Mouse (Mus musculus): ENCODE data around the gene Ets2. TPM values are rescaled to one million over a fixed set of nuclear protein-coding genes. Genes with fewer than 3 reads are reported as not detected.

The Ets2 gene
- polyA plus RNA-seq, 1 experiment from 2014 or later = 72.3 TPM

DNA sequence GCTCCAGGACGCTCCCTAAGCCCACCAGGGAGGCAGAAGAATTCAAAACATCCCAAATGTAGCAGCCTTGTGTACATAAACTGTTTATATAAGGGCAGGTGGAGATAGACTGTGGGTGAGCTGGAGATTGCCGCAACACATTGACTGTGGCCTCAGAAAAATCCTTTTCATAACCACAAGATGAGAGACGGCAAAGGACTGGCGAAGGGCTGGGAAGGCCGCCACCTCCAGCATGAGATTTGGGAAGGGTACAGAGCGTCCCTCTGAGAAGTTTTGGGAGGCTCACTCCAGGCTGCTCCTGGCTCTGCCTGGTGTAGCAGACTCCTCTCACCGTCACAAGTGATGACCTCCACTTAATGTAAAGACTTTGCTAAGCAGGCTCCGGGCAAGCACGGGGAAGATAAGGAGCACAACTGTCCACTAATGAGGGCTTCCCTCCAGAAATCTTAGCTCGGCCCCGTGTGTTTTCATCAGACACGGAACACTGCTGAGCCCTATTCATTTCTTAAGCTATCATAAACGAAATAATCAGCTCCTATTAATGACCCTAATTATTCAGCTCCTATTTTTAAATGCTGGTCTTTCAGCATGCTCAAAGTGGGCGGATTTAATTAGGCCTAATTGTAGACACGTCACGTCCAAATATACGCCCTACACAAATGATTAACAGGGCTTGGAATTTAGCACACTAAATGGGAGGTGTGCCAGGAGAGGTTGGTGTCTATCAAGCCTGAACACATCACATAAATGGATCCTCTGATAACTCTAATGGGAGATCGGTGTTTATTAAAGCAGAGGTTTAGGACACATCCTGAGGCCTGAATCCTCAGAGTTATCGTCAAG, 33.5 kb upstream of the Ets2 start:
- no peak overlapping the region for H3K9ac ChIP-seq
- no peaks in the 10 kb centered on the region for H3K9me3 ChIP-seq
- no peaks in the 10 kb centered on the region for H3K27me3 ChIP-seq
- H3K4me3 ChIP-seq = no peak overlapping the region
- no peak for ATAC-seq (ENCODE audit: insufficient number of reproducible peaks, insufficient read depth, low FRiP score, low TSS enrichment)
- no peak overlapping the region for H3K4me2 ChIP-seq (replicated peaks)
- peak overlapping the region; percentile 41; the same call in 1 of the 2 replicates for H3K27ac ChIP-seq
- peaks cover 25% of the 10 kb centered on the region for H3K4me1 ChIP-seq
- WGBS = 61% methylated on average over 19 of the region's 19 CpGs
- no peaks in the 10 kb centered on the region for H3K36me3 ChIP-seq

GRCm38 (mm10) chr16:95674452-95674921, 27.4 kb upstream of the Ets2 start:
- Histone ChIP-seq H3K9ac (no peak overlapping the region), H3K36me3 (no peaks in the 10 kb centered on the region), H3K4me2 (replicated peaks) (peak overlapping the region; percentile 24), H3K27ac (peak overlapping the region; percentile 70), H3K27me3 (no peaks in the 10 kb centered on the region), H3K4me3 (no peak overlapping the region), H3K9me3 (no peaks in the 10 kb centered on the region), H3K4me1 (peaks cover 16% of the 10 kb centered on the region)
- no peak; the same call in 1 of the 2 replicates for ATAC-seq (ENCODE audit: insufficient number of reproducible peaks, insufficient read depth, low FRiP score, low TSS enrichment)
- WGBS = 27% methylated on average over 5 of the region's 5 CpGs

DNA sequence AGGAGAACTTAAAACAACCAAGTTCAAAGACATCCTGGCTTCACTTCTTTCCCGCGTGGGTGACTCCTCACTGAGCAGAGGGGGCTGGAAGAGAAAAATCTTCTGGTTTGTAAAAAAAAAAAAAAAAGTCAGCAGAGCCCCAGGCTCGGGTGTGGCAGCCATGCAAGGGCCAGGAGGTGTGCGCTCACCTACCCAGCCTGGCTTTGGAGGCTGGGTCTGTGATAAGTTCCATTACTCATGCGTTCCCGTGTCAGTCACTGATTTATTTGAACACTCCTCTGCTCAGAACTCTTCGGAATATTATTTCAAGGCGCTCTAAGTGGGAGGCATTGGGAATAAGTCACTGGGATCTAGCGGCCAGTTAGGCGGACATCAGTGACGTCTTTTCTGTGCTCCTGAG, 26.7 kb upstream of the Ets2 start:
- ATAC-seq (ENCODE audit: insufficient number of reproducible peaks, insufficient read depth, low FRiP score, low TSS enrichment) = no peak
- H3K4me2 ChIP-seq (replicated peaks) = no peak overlapping the region
- H3K9ac ChIP-seq = no peak overlapping the region
- no peak overlapping the region for H3K4me3 ChIP-seq
- no peaks in the 10 kb centered on the region for H3K27me3 ChIP-seq
- 56% methylated on average over 11 of the region's 11 CpGs for WGBS
- peaks cover 16% of the 10 kb centered on the region for H3K4me1 ChIP-seq
- H3K27ac ChIP-seq = 0 out of 2 replicates have a peak overlapping the region, but pooled peaks have one; percentile 36
- H3K36me3 ChIP-seq = no peaks in the 10 kb centered on the region
- H3K9me3 ChIP-seq = no peaks in the 10 kb centered on the region

- 69% methylated on average over 3 of the region's 3 CpGs for WGBS
- Histone ChIP-seq H3K9ac (no peak overlapping the region), H3K4me2 (replicated peaks) (no peak overlapping the region), H3K36me3 (no peaks in the 10 kb centered on the region), H3K27ac (no peak overlapping the region), H3K9me3 (no peaks in the 10 kb centered on the region), H3K4me1 (peaks cover 16% of the 10 kb centered on the region), H3K4me3 (no peak overlapping the region), H3K27me3 (no peaks in the 10 kb centered on the region)
- ATAC-seq (ENCODE audit: insufficient number of reproducible peaks, insufficient read depth, low FRiP score, low TSS enrichment) = no peak
These were observed 25.2 kb upstream of the Ets2 start for GRCm38 (mm10) chr16:95676668-95677067.

DNA sequence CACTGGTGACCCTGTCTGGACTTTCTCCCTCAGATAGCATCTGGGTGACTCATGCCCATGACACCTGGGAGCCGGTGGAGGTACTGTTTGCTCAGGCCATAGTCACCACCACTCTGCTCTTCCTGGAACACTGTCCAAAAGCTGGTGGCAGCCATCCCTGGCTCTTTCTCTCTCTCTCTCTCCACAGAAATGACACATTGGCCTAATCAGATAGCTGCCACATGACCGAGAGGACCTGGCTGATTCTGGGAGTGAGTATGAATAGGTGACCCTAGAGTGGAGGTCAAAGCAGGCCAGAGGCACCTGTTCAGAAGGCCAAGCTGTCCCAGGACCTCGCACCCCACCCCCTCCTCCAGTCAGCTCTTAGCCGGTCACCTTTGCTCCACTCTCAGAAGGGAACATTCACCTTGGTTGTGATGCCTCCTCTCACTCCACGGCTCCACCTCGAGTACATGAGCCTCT, 19.4 kb upstream of the Ets2 start:
- WGBS = 78% methylated on average over 6 of the region's 6 CpGs
- H3K9me3 ChIP-seq = no peaks in the 10 kb centered on the region
- no peak overlapping the region for H3K4me2 ChIP-seq (replicated peaks)
- no peak for ATAC-seq (ENCODE audit: insufficient number of reproducible peaks, insufficient read depth, low FRiP score, low TSS enrichment)
- no peak overlapping the region for H3K4me3 ChIP-seq
- no peak overlapping the region for H3K9ac ChIP-seq
- H3K36me3 ChIP-seq = no peaks in the 10 kb centered on the region
- 0 out of 2 replicates have a peak, but pooled peaks cover 4% of the 10 kb centered on the region for H3K4me1 ChIP-seq
- no peak overlapping the region for H3K27ac ChIP-seq
- no peaks in the 10 kb centered on the region for H3K27me3 ChIP-seq

DNA sequence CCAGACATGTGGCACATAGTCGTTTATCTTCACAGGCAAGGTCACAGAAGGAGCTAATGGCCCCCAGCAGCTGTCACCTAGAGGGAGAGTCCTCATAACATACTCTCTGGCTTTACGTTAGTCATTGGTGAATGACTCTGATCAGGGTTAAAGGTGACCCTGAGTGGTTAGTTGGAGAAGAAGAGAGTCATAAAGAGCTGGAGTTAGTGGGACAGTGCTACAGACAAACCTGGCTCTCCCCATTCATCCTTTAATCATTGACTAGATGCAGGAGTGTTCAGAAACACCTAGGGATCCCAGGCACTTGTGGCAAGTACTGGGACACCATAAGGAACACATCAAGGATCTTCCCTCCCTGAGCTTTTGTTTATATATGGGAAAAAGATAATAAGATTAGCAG, 16.1 kb upstream of the Ets2 start:
- H3K4me3 ChIP-seq = no peak overlapping the region
- H3K27ac ChIP-seq = no peak overlapping the region
- H3K27me3 ChIP-seq = no peaks in the 10 kb centered on the region
- H3K9ac ChIP-seq = no peak overlapping the region
- ATAC-seq (ENCODE audit: insufficient number of reproducible peaks, insufficient read depth, low FRiP score, low TSS enrichment) = no peak
- 0 out of 2 replicates have a peak, but pooled peaks cover 4% of the 10 kb centered on the region for H3K4me1 ChIP-seq
- no peaks in the 10 kb centered on the region for H3K36me3 ChIP-seq
- WGBS = 30% methylated on average over 2 of the region's 2 CpGs
- no peak overlapping the region for H3K4me2 ChIP-seq (replicated peaks)
- no peaks in the 10 kb centered on the region for H3K9me3 ChIP-seq

- H3K4me1 ChIP-seq = 0 out of 2 replicates have a peak, but pooled peaks cover 4% of the 10 kb centered on the region
- no peaks in the 10 kb centered on the region for H3K36me3 ChIP-seq
- H3K4me2 ChIP-seq (replicated peaks) = no peak overlapping the region
- WGBS = 64% methylated on average over 6 of the region's 6 CpGs
- no peak for ATAC-seq (ENCODE audit: insufficient number of reproducible peaks, insufficient read depth, low FRiP score, low TSS enrichment)
- H3K9ac ChIP-seq = no peak overlapping the region
- H3K27me3 ChIP-seq = no peaks in the 10 kb centered on the region
- H3K4me3 ChIP-seq = no peak overlapping the region
- H3K27ac ChIP-seq = no peak overlapping the region
- H3K9me3 ChIP-seq = no peaks in the 10 kb centered on the region
These were observed 15.6 kb upstream of the Ets2 start for GRCm38 (mm10) chr16:95686246-95686645.

- H3K4me3 ChIP-seq = no peak overlapping the region
- no peaks in the 10 kb centered on the region for H3K36me3 ChIP-seq
- ATAC-seq (ENCODE audit: insufficient number of reproducible peaks, insufficient read depth, low FRiP score, low TSS enrichment) = no peak
- no peaks in the 10 kb centered on the region for H3K9me3 ChIP-seq
- no peak overlapping the region for H3K9ac ChIP-seq
- WGBS = 90% methylated on average over 8 of the region's 8 CpGs
- 0 out of 2 replicates have a peak, but pooled peaks cover 4% of the 10 kb centered on the region for H3K4me1 ChIP-seq
- H3K27me3 ChIP-seq = no peaks in the 10 kb centered on the region
- H3K4me2 ChIP-seq (replicated peaks) = no peak overlapping the region
- no peak overlapping the region for H3K27ac ChIP-seq
These were observed 15.0 kb upstream of the Ets2 start for GRCm38 (mm10) chr16:95686901-95687300.

- Histone ChIP-seq H3K9me3 (no peaks in the 10 kb centered on the region), H3K27ac (no peak overlapping the region), H3K9ac (no peak overlapping the region), H3K4me2 (replicated peaks) (no peak overlapping the region), H3K27me3 (no peaks in the 10 kb centered on the region), H3K4me1 (0 out of 2 replicates have a peak, but pooled peaks cover 4% of the 10 kb centered on the region), H3K4me3 (no peak overlapping the region), H3K36me3 (no peaks in the 10 kb centered on the region)
- no peak for ATAC-seq (ENCODE audit: insufficient number of reproducible peaks, insufficient read depth, low FRiP score, low TSS enrichment)
- WGBS = 80% methylated on average over 4 of the region's 4 CpGs
These were observed 13.9 kb upstream of the Ets2 start for GRCm38 (mm10) chr16:95688010-95688409.

DNA sequence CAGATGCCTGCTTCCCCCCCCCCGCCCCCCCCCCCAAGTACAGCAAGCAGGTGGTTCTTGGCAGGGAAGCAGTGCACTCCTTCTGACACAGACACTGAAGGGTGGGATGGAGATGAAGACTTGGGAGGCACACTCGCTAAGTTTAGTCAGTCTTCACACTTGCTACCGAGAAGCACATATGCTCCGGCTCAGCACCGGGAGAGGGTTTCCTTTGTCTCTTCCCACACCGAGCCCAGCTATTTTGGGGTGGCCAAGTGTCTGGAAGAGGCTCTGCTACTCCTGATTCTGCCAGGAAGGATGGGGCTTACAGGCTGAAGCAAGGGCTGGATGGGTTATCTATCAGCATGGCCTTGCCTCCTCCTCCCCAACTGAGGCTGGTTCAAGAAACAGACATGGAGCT, 5.3 kb upstream of the Ets2 start:
- ATAC-seq (ENCODE audit: insufficient number of reproducible peaks, insufficient read depth, low FRiP score, low TSS enrichment) = no peak
- Histone ChIP-seq H3K4me2 (replicated peaks) (no peak overlapping the region), H3K9ac (no peak overlapping the region), H3K27ac (no peak overlapping the region), H3K9me3 (no peaks in the 10 kb centered on the region), H3K4me1 (no peaks in the 10 kb centered on the region), H3K36me3 (no peaks in the 10 kb centered on the region), H3K27me3 (no peaks in the 10 kb centered on the region), H3K4me3 (no peak overlapping the region)
- 48% methylated on average over 6 of the region's 6 CpGs for WGBS

DNA sequence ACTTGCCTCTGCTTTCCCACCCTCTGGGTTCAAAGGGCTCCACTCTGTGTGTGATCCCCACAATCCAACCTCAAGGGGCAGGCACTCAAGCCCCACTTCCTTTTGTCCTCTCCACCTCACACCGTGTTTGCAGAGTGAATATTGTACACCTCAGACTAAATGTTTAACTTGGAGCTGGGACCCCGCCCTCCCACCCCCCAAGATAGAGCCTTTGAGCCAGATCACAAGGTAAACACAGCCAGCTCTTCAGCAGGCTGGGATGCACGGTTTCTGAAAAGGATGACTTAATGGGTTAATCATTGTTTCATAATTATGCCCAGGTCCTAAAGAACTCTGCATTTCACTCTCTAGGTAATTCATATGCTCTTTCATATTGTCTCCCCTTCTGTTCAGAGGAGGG, 2.2 kb upstream of the Ets2 start:
- Histone ChIP-seq H3K4me2 (replicated peaks) (no peak overlapping the region), H3K36me3 (no peaks in the 10 kb centered on the region), H3K4me3 (no peak overlapping the region), H3K4me1 (peaks cover 9% of the 10 kb centered on the region), H3K27ac (no peak overlapping the region), H3K9me3 (no peaks in the 10 kb centered on the region), H3K27me3 (no peaks in the 10 kb centered on the region), H3K9ac (no peak overlapping the region)
- WGBS = 59% methylated on average over 3 of the region's 3 CpGs
- no peak for ATAC-seq (ENCODE audit: insufficient number of reproducible peaks, insufficient read depth, low FRiP score, low TSS enrichment)

DNA sequence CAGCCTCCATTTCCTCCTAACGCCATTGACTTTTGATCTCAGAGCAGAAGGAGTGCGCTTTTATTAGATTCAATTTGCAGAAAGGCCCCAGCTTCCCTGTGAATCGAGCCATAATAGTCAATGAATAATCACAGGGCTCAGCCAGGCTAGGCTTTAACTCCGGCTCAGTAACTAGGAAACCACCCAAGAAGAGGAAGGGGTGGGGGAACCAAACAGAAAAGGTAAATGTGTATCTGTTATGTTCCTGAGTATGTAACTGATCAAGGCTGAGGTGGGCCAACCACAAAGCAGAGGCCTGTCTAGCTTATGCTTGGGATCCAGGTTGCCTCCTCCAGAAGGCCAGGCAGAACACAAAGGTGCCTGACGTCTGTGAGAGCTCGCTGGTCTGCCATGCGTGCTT, 1.7 kb upstream of the Ets2 start:
- H3K27me3 ChIP-seq = no peaks in the 10 kb centered on the region
- no peak for ATAC-seq (ENCODE audit: insufficient number of reproducible peaks, insufficient read depth, low FRiP score, low TSS enrichment)
- 60% methylated on average over 7 of the region's 7 CpGs for WGBS
- H3K27ac ChIP-seq = no peak overlapping the region
- H3K36me3 ChIP-seq = no peaks in the 10 kb centered on the region
- H3K4me1 ChIP-seq = peaks cover 14% of the 10 kb centered on the region
- no peaks in the 10 kb centered on the region for H3K9me3 ChIP-seq
- H3K9ac ChIP-seq = no peak overlapping the region
- no peak overlapping the region for H3K4me3 ChIP-seq
- no peak overlapping the region for H3K4me2 ChIP-seq (replicated peaks)

Measured in embryonic facial prominence, embryonic 12.5 days (tissue).